Mouse (Mus musculus): ENCODE measurements at regions not wholly inside any gene's neighbourhood (a gene's known extent, or its start where the extent isn't known, plus 50 kb on each side); places are given as distances from the start of the nearest gene placed in this dataset.
"Not testable (repeated sequence)": the region's sequence is repeated elsewhere in the genome, so short reads cannot be mapped to it uniquely, and the experiment has no call there.

DNA sequence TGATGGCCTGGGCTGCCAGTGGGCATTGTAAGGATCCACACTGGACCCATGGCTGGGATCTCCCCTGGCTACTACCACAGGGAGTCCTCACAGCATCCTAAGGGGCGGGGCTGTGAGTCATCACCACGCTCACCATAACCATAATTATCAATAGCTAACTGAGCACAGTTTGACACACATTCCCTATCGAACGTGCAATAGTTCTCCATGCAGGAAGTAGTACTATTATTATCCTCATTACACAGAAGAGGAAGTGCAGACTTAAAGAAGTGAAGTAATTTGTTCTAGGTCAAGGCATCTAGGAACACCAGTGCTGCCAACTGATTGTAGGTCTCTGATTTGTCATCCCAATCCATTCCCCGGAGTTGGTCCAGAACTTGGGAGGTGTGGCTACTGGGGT lies 84.1 kb upstream of the Trim2 start:
- DNase-seq (ENCODE audit: low spot score in 2 of 2): no peak
- intact Hi-C loops (cut with DNase I): no loop called here

DNA sequence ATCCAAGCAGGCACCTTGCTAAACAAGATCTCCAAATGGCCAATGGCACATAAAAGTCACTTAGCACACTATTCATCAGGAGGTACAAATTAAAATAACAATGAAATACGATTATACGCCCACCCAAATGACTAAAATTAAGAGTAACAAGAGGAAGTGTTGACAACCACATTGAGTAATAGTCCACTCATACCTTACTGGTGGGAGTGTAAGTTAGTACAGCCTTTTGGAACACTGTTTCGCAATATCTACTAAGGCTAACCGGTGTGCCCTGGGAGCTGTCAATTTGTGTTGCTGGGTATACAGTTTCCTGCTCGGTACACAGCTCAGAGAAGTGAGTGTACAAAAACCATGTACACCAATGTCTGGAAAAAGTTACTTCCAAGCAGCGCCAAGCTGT lies 81.8 kb upstream of the Trim2 start:
- DNase-seq (ENCODE audit: low spot score in 2 of 2): no peak
- intact Hi-C loops (cut with DNase I): no loop called here

DNA sequence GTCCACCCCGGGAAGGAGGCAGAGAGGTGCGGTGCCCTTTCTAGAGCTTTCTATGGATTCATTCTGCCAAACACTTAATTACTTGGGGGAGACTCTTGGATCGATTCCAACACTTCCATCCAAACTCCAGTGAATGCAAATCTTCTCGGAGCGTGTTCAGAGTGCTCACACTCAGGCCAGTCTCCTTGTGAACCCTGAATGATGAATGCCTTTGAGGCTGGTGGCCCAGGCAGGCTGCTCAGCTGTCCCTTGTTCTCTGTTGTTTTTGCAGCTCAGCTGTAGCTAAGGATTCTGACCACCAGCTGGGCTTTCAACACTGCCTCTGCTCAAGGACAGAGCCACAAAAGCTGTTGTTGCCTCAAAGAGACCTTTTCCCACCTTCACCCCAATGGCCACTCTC lies 79.0 kb upstream of the Trim2 start:
- intact Hi-C loops (cut with DNase I): no loop called here
- DNase-seq (ENCODE audit: low spot score in 2 of 2): peak; percentile 7 to 41

DNA sequence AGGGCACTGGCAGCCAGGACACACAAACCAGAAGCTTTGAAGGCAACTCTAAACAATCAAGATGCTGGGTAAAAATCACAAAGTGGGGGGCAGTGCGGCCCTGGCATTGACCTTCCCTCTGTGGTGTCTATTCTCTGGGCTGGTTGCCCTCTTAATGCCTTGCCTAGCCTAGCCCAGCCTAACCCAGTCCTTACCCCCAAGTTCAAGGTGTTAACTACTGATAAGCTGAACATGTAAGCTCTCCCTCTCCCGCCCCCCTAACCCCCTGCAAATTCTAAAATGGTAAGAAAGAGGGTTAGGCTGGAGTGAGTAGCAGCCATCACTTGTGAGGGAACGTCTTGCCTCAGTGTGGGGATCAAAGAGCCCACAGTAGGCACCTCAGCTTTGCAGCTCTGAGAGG lies 76.9 kb upstream of the Trim2 start:
- intact Hi-C loops (cut with DNase I): no loop called here
- DNase-seq (ENCODE audit: low spot score in 2 of 2): no peak

DNA sequence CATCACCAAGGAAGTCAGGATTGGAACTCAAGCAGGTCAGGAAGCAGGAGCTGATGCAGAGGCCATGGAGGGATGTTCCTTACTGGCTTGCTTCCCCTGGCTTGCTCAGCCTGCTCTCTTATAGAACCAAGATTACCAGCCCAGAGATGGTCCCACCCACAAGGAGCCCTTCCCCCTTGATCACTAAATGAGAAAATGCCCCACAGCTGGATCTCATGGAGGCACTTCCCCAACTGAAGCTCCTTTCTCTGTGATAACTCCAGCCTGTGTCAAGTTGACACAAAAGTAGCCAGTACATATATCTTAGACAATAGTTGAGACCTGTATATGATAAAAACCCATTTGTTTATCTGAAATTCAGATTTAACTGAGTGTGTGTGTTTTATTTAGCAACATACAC lies 76.4 kb upstream of the Trim2 start:
- intact Hi-C loops (cut with DNase I): not testable (repeated sequence)

DNA sequence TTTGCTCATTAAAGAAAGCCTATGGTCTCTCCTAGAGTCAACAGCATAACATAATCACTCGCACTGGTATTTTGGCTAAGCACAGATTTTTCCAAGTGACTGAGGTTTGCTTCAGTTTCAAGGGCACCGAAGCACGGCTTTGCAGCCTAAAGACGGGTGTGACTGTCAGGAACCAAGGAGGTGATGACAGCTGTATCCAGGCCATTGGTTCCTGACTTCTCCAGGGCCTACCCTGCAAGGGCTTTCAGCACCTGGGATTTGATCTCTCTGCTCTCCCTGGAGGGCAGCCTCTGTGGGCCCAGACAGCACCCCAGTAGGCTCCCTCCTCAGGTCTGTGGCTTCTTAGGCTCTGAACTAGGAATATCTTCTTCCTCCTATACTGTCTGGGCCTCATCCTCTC lies 75.3 kb upstream of the Trim2 start:
- intact Hi-C loops (cut with DNase I): no loop called here

More for the DNA sequence above, 76.4 kb upstream of the Trim2 start:
- not testable (repeated sequence) for DNase-seq (ENCODE audit: low spot score in 2 of 2)

DNA sequence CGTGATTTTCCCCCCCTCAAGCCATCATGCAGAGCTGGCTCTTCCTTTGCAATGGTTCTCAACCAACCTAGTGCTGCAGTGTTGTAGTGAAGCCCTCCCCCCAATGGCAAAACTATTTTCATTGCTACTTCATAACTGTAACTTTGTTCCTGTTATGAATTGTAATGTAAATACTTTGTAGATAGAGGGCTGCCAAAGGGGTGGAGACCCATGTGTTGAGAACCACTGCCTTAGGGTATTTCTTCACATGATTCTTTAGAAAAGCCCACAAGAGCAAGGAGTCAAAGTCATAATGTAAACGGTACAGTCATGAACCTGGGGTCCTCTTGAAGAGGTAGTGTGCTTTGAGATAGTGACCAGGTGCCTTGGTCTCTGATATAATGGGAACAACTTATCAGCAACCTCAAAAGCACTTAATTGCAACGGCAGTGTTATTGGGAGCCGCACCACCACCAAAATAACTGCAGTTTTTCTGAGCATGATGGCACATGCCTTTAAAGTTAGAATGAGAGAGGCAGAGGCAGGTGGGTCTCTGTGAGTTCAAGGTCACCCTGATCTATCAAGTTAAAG lies 72.4 kb upstream of the Trim2 start:
- intact Hi-C loops (cut with DNase I): no loop called here
- DNase-seq (ENCODE audit: low spot score in 2 of 2): no peak

More for the DNA sequence above, 75.3 kb upstream of the Trim2 start:
- no peak for DNase-seq (ENCODE audit: low spot score in 2 of 2)

DNA sequence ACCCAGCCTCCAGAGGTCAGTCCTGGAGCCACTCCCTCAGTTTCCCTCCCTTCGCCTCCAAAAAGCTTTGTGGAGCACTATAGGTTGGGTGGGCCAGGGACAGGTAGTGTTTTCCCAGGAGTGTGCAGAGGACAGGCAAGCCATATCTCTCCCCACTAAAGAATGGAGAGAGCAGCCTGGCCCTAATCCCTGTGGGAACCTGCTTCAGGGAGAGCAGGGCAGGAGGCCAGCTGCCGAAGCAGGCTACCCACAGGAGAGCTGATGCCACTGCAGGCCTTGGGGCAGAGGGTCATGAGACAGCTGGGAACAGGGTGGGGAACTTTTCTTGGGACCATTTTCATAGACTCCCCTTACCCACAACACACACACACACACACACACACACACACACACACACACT lies 69.8 kb upstream of the Trim2 start:
- no peak for DNase-seq (ENCODE audit: low spot score in 2 of 2)
- intact Hi-C loops (cut with DNase I): no loop called here

DNA sequence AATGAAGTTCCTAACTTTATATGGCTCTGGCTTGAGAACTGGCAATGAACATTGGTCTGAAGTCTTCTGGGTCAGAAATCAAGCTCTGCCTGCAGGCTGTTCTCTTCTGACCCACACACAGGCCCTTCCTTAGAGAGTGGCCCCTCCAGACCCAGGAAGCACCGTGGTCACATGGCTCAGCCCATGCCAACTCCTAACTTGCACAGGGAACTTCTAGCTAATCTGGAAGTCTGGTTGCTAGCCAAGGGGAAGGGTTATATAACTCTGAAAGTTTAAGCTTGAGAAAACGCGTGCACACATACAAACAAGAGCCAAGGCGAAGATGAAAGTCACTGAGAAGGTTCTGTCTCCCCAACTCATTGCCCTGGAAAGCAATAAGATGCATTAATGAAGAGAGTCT lies 69.2 kb upstream of the Trim2 start:
- DNase-seq (ENCODE audit: low spot score in 2 of 2): no peak
- intact Hi-C loops (cut with DNase I): no loop called here

DNA sequence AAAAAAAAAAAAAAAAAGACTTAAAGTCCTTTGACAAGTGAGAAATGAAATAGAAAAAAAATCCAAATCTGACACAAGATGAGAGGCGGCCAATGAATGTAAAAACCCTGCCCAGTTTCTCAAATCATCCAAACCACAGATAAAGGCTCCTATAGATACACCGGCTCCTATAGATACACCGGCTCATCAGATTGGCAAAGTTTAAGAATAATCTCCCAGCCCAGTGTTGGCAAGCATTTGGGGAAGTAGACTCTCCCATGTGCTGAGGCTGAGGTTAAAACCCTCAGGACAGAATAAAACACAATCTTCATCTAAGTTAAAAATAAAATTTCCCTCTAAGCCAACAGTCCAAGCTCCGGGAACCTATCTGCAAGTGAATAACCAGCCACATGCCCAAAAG lies 65.2 kb upstream of the Trim2 start:
- no peak for DNase-seq (ENCODE audit: low spot score in 2 of 2)
- intact Hi-C loops (cut with DNase I): no loop called here

DNA sequence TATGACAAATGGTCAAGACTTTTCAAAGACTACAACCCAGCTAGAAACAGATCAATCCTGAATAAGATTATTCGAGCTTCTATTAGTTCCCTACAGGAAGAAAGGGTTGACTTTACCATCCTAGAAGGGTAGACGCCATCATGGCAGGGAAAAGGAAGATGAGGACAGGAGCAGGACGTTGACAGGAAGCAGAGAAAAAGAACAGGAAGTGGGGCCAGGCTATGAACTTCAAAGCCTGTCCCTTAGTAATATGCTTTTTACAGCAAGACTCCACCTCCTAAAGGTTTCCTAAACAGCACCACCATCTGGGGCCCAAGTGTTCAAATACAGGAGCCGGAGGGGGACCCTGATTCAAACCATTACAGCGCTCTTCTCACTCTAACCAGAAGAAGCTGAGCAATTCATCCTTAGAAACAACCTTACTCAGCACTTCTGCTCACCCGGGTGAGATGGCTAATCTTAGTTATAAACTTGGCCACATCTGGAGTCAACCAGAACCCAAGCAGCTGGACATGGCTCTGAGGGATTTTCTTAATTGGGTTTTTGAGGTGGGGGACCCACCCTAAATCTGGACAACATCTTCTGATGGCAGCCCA lies 60.6 kb upstream of the Trim2 start:
- DNase-seq (ENCODE audit: low spot score in 2 of 2): no peak
- intact Hi-C loops (cut with DNase I): no loop called here

DNA sequence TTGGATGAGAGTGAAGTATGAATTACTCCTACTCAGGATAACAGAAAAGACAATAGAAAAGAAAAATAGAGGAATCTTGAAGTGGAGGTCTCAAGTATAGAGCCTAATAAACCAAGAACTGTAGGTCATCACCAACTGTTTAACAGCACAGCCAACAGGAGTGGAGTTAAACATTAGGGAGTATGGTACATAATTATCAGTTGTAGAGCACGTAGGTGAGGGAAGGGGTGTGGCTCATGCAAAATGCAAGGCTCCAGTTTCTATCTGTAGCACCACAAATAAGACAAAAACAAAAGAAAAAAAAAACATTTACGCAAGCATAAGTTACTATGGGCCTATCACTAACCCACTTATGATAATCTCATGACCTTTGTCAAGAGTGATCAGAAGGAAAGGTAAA lies 52.0 kb upstream of the Trim2 start:
- no peak for DNase-seq (ENCODE audit: low spot score in 2 of 2)
- intact Hi-C loops (cut with DNase I): loop anchor here (10.0 kb wide), 2 partner anchors 126 to 186 kb away; partner anchors contain the start of gene Fhdc1

DNA sequence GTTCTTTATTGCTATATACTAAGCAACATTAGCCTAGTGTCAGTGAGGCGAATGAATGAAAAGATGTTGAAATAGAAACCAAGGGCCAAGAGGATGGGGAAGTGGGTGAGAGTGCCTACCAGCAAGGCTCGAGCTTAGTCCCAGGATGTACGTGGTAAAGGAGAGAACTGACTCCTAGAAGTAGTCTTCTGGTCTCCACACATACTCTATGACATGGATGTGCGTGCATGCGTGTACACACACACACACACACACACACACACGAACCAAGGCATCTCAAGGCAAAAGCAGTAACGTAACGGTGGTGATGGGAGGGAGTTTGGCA lies 50.0 kb upstream of the Trim2 start:
- no peak for DNase-seq (ENCODE audit: low spot score in 2 of 2)
- intact Hi-C loops (cut with DNase I): loop anchor here (10.0 kb wide), 2 partner anchors 128 to 188 kb away; partner anchors contain the start of gene Fhdc1
